ENCODE assay signal across 9 mouse cellular contexts in the genomic region with DNA sequence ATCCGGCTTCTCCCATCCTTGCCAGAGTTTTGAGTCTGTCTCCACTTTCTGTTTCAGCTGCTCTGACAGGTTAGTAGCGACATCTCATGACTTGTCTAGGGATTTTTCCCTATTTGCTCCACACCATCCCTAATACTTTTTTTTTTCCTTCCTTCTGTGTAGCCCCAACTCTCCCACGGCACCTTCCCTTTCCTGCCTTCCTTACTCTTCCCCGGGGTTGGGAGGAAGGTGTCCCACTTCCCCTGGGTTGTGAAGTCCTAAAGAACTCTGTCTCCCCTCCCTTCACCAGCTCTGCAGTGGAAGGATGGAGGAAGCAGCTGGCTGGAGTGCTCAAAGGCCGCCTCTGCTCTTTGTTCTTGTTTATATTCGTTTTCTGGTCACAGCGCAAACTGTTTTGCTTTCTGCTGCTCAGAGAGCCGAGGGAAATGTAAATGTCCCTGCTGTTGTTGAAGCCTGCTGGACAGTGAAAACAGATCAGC.
DNase-seq lines count a peak whose midpoint lies in the region; ATAC-seq and TF ChIP-seq lines count a peak whose summit lies in the region.
"Had no signal": no experiment of that assay in that cellular context is flagged by ENCODE, and none has a peak within 500 bp of the region (broad histone marks: within the 10 kb centered on the region; RNA-seq: fewer than 3 reads in every experiment).

No protein-coding gene starts in this region.

- no peak overlapping the region for H3K4me3 ChIP-seq in midbrain, postnatal 0 days (ENCODE audit: low read depth, low read length)
- H3K4me3 ChIP-seq: embryonic facial prominence, embryonic 12.5 days had no signal

- H3K4me2 ChIP-seq in midbrain, postnatal 0 days (ENCODE audit: low read depth, low read length, poor library complexity, severe bottlenecking): peak overlapping the region; percentile 29
- H3K4me2 ChIP-seq: embryonic facial prominence, embryonic 12.5 days had no signal

- WGBS in midbrain, postnatal 0 days: 16% methylated on average over 8 of the region's 8 CpGs

- H3K9ac ChIP-seq in midbrain, postnatal 0 days (replicated peaks; ENCODE audit: low read length, poor library complexity, severe bottlenecking): no peak overlapping the region
- H3K9ac ChIP-seq: embryonic facial prominence, embryonic 12.5 days had no signal

- H3K4me1 ChIP-seq in midbrain, postnatal 0 days (ENCODE audit: insufficient read depth, low read length): no peaks in the 10 kb centered on the region

- TF ChIP-seq CTCF in midbrain, postnatal 0 days (IDR thresholded peaks at IDR 0.05): peak; percentile 72

- H3K9me3 ChIP-seq in midbrain, postnatal 0 days (ENCODE audit: low read length): no peaks in the 10 kb centered on the region
- H3K9me3 ChIP-seq: embryonic facial prominence, embryonic 12.5 days had no signal

- peak; percentile 49; the same call in 1 of the 2 replicates for ATAC-seq in midbrain, postnatal 0 days (ENCODE audit: low FRiP score)
- ATAC-seq in granulocyte monocyte progenitor cell, adult 5-6 weeks (replicated peaks; ENCODE audit: poor library complexity, severe bottlenecking): no peak
- no peak for ATAC-seq in megakaryocyte-erythroid progenitor cell, adult 5-6 weeks (replicated peaks; ENCODE audit: low FRiP score, low TSS enrichment, poor library complexity, severe bottlenecking)

- H3K36me3 ChIP-seq in midbrain, postnatal 0 days (ENCODE audit: insufficient read depth, low read length): no peaks in the 10 kb centered on the region
- H3K36me3 ChIP-seq: embryonic facial prominence, embryonic 12.5 days had no signal

- H3K27me3 ChIP-seq in midbrain, postnatal 0 days (ENCODE audit: insufficient read depth, low read length): no peaks in the 10 kb centered on the region
- H3K27me3 ChIP-seq: embryonic facial prominence, embryonic 12.5 days had no signal

- H3K27ac ChIP-seq in midbrain, postnatal 0 days (ENCODE audit: low read depth, low read length): peak overlapping the region; percentile 63
- H3K27ac ChIP-seq: embryonic facial prominence, embryonic 12.5 days had no signal

- peak; percentile 21 to 33 for DNase-seq in cerebellum, postnatal 14 days
- no peak for DNase-seq in cerebellum, postnatal 4 days (ENCODE audit: low spot score in 2 of 2)
- peak; percentile 66 for DNase-seq in brain, adult 2 months (ENCODE audit: low read depth, low spot score)
- peak; percentile 34 to 40 for DNase-seq in heart, postnatal 10 days
- peak; percentile 20 to 39 for DNase-seq in layer of hippocampus, postnatal 10 days (ENCODE audit: low spot score in 2 of 2)
- DNase-seq in midbrain, postnatal 0 days (ENCODE audit: low spot score): peak; percentile 76

- intact Hi-C loops in heart, postnatal 10 days (cut with DNase I): no loop called here

Comparison
In these comparisons a context has a peak if more than half of its experiments do, and no peak if none do; other contexts are left out.
1. DNase-seq: peak in cerebellum, postnatal 14 days (2 of 2), brain, adult 2 months (single experiment), heart, postnatal 10 days (2 of 2), layer of hippocampus, postnatal 10 days (2 of 2) and midbrain, postnatal 0 days (single experiment); none in cerebellum, postnatal 4 days (0 of 2).